14 mouse cellular contexts compared by ENCODE assay signal in the genomic region with DNA sequence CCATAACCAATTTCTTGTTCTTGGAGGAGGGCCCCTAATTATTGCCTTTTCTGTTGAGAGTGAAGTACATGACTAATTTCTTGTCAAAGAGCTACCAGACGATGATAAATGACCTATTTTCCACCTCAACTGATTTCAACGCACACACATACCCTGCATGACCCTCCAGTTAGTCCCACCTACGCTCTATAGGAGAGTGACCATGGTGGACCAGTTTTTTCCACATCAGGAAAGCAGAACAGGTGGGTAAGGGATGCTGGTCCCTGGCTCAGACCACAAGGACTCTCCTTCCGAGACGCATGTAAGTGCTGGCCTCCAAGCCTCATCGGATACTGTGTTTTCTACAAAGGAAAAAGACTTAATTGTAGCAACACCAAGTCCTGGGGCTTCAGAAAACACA.
DNase-seq lines count a peak whose midpoint lies in the region; ATAC-seq and TF ChIP-seq lines count a peak whose summit lies in the region.
"Had no signal": no experiment of that assay in that cellular context is flagged by ENCODE, and none has a peak within 500 bp of the region (broad histone marks: within the 10 kb centered on the region; RNA-seq: fewer than 3 reads in every experiment).

No protein-coding gene starts in this region.

- intact Hi-C loops in heart, postnatal 14 days (cut with DNase I) = no loop called here

- ATAC-seq in heart, embryonic 15.5 days (replicated peaks; ENCODE audit: insufficient number of reproducible peaks, insufficient read depth, low FRiP score, low read depth) = no peak
- ATAC-seq in kidney, embryonic 15.5 days (replicated peaks; ENCODE audit: low FRiP score) = no peak
- ATAC-seq in hindbrain, postnatal 0 days = no peak
- ATAC-seq: liver, embryonic 12.5 days had no signal

- H3K36me3 ChIP-seq in heart, embryonic 15.5 days = no peaks in the 10 kb centered on the region
- H3K36me3 ChIP-seq in kidney, embryonic 15.5 days = no peaks in the 10 kb centered on the region
- no peaks in the 10 kb centered on the region for H3K36me3 ChIP-seq in hindbrain, postnatal 0 days (ENCODE audit: insufficient read depth, low read length)
- H3K36me3 ChIP-seq: liver, embryonic 12.5 days; lung, embryonic 15.5 days had no signal

- no peaks in the 10 kb centered on the region for H3K27me3 ChIP-seq in heart, embryonic 15.5 days
- no peaks in the 10 kb centered on the region for H3K27me3 ChIP-seq in kidney, embryonic 15.5 days
- no peaks in the 10 kb centered on the region for H3K27me3 ChIP-seq in hindbrain, postnatal 0 days (ENCODE audit: insufficient read depth, low read length)
- H3K27me3 ChIP-seq: liver, embryonic 12.5 days; lung, embryonic 15.5 days had no signal

- no peak for DNase-seq in heart, postnatal 14 days
- DNase-seq in kidney, adult 11 months = no peak
- no peak for DNase-seq in hindbrain, postnatal 0 days (ENCODE audit: low spot score)
- no peak for DNase-seq in frontal cortex, postnatal 36 days (ENCODE audit: low spot score in 2 of 2)
- DNase-seq in gastrocnemius, postnatal 10 days = no peak
- DNase-seq: cerebellum, adult 9-10 months; layer of hippocampus, postnatal 36 days; right cerebral cortex, postnatal 14 days; thymus, postnatal 36 days had no signal

- H3K9me3 ChIP-seq in heart, embryonic 15.5 days (replicated peaks) = no peaks in the 10 kb centered on the region
- H3K9me3 ChIP-seq in kidney, embryonic 15.5 days (replicated peaks) = no peaks in the 10 kb centered on the region
- no peaks in the 10 kb centered on the region for H3K9me3 ChIP-seq in hindbrain, postnatal 0 days (ENCODE audit: low read length)
- H3K9me3 ChIP-seq: liver, embryonic 12.5 days; lung, embryonic 15.5 days had no signal

- H3K4me3 ChIP-seq in heart, embryonic 15.5 days = no peak overlapping the region
- no peak overlapping the region for H3K4me3 ChIP-seq in kidney, embryonic 15.5 days (replicated peaks)
- no peak overlapping the region for H3K4me3 ChIP-seq in brown adipose tissue, adult 24 weeks (ENCODE audit: insufficient read depth, low read depth, low read length)
- H3K4me3 ChIP-seq in hindbrain, postnatal 0 days (ENCODE audit: low read length) = no peak overlapping the region
- H3K4me3 ChIP-seq: liver, embryonic 12.5 days; lung, embryonic 15.5 days had no signal

- no peak for TF ChIP-seq CTCF in hindbrain, postnatal 0 days (IDR thresholded peaks at IDR 0.05; ENCODE audit: low read depth)

- no peak overlapping the region for H3K4me2 ChIP-seq in heart, embryonic 15.5 days
- no peak overlapping the region for H3K4me2 ChIP-seq in kidney, embryonic 15.5 days
- no peak overlapping the region for H3K4me2 ChIP-seq in hindbrain, postnatal 0 days (ENCODE audit: low read depth, low read length)
- H3K4me2 ChIP-seq: liver, embryonic 12.5 days; lung, embryonic 15.5 days had no signal

- H3K27ac ChIP-seq in heart, embryonic 15.5 days = peak overlapping the region; percentile 73
- H3K27ac ChIP-seq in kidney, embryonic 15.5 days = peak overlapping the region; percentile 30; the same call in 1 of the 2 replicates
- H3K27ac ChIP-seq in brown adipose tissue, adult 24 weeks (replicated peaks; ENCODE audit: low read depth, low read length) = peak overlapping the region; percentile 64
- peak overlapping the region; percentile 27; the same call in 1 of the 2 replicates for H3K27ac ChIP-seq in hindbrain, postnatal 0 days
- H3K27ac ChIP-seq: liver, embryonic 12.5 days; lung, embryonic 15.5 days had no signal

- no peak overlapping the region for H3K9ac ChIP-seq in heart, embryonic 15.5 days
- H3K9ac ChIP-seq in kidney, embryonic 15.5 days = no peak overlapping the region
- H3K9ac ChIP-seq in hindbrain, postnatal 0 days (replicated peaks; ENCODE audit: low read length) = no peak overlapping the region
- H3K9ac ChIP-seq: liver, embryonic 12.5 days; lung, embryonic 15.5 days had no signal

- 85% methylated on average over 6 of the region's 6 CpGs for WGBS in heart, embryonic 15.5 days
- 68% methylated on average over 6 of the region's 6 CpGs for WGBS in kidney, embryonic 15.5 days
- 37% methylated on average over 6 of the region's 6 CpGs for WGBS in hindbrain, postnatal 0 days

- H3K4me1 ChIP-seq in heart, embryonic 15.5 days (replicated peaks) = peaks cover 19% of the 10 kb centered on the region
- peaks cover 20% of the 10 kb centered on the region for H3K4me1 ChIP-seq in kidney, embryonic 15.5 days
- H3K4me1 ChIP-seq in brown adipose tissue, adult 24 weeks (ENCODE audit: control insufficient read depth, insufficient read depth, insufficient read length, low read length) = peaks cover 8% of the 10 kb centered on the region
- 0 out of 2 replicates have a peak, but pooled peaks cover 5% of the 10 kb centered on the region for H3K4me1 ChIP-seq in hindbrain, postnatal 0 days (ENCODE audit: insufficient read depth, low read length)
- H3K4me1 ChIP-seq: liver, embryonic 12.5 days had no signal
